Mouse (Mus musculus) fat pad, adult 2 months (tissue): ENCODE data around the gene Gm10376.
"Not testable (repeated sequence)": the region's sequence is repeated elsewhere in the genome, so short reads cannot be mapped to it uniquely, and the experiment has no call there.

Experiments used
- DNase-seq: peaks from one replicate; pipeline ENCODE4 v3.0.0-alpha.2; 2011; ENCODE audit warnings: low read depth, low spot score; ENCODE audit errors: extremely low read depth

The Gm10376 gene

DNA sequence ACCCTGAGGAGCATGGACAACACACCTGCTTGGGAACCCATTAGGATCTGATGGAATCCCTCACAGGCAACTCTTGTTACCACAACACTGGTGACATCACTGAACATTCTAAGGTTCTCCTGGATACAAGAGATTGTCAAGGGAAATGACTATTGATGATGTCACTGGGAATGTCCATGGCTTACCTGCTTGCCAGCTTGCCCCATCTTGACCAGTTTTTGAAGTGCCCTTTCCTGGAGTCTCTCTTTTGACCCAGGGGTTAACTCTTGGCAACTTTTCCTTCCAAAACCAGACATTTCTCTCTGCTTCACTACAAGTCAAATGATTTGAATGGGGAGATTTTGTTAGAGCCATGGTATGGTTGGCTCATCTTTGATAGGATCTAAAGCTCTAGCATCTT lies at the start of gene Gm10376:
Gm10376 (minus strand) TSS at position 101 of the 400 bp plus-strand sequence.
- not testable (repeated sequence) for DNase-seq

DNA sequence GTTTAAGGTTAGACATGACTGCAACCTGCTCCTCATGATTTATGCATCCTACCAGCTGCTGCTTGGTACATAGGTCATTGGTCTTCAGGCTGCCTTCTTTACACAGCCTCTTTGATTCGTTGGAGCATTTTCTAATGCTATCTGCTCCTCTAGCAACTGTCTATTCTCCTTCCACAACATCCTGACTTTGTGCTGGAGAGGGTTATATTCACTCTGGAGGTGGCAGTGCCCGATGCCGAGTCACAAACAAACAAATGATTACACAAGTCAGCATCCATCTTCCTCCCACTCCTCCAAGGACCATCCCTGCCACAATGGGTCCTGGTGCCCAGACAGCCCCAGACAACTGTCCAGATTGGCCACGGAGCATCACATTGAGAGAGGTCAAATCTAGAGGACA lies 44.8 kb upstream of the Gm10376 start:
- DNase-seq = not testable (repeated sequence)

DNA sequence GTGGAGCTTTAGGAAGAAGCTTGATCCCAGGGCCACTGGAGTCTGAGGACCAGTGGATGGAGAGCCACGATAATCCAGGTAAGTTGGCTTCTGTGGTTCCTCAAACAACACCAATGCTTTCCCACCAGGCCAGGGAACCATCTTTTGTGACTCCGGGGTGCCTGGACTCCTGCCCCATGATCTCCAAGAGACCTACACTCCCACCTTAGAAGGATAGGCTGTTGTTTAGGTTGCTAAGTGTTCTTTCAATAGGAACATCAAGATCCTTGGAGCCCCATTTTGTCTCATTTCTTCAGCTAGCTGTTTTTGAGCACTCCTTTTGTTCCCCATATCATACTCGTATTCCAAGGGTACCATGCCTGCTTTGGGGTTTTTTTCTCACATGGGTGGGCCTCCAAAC lies 42.6 kb upstream of the Gm10376 start:
- DNase-seq = not testable (repeated sequence)

DNA sequence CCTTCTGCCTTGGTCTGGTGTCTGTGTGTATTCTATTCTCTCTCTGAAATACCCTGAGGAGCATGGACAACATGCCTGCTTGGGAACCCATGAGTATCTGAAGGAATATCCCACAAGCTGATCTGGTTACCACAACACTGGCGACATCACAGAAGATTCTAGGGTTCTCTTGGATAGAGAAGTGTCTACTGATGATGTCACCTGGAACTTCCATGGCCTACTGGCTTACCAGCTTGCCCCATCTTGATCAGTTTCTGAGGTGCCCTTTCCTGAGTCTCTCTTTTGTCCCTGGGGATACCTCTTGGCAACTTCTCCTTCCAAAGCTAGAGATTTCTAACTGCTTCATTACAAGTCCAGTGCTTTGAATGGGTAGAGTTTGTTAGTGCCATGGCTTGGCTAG lies 21.9 kb downstream of the Gm10376 start, which contains the start of gene Gm8082:
Gm8082 (minus strand) TSS at position 101 of the 400 bp plus-strand sequence.
- not testable (repeated sequence) for DNase-seq
